Mouse (Mus musculus) MEL (cell line): ENCODE measurements around the gene Mapre3. TPM values are rescaled to one million over a fixed set of nuclear protein-coding genes. Genes with fewer than 3 reads are reported as not detected.
A peak's percentile ranks its signal among the peaks of the same experiment; 100 is the strongest.

Experiments
- DNase-seq: peaks from one replicate; pipeline ENCODE4 v3.0.0; 2011; ENCODE audit warnings: low read depth, low spot score
- H3K27ac ChIP-seq: 2 replicates; pipeline ENCODE4 v1.5.1; 2012; ENCODE audit warnings: low read depth, mild to moderate bottlenecking, control low read depth, low read length, moderate library complexity; ENCODE audit not compliant: control insufficient read depth
- H3K27me3 ChIP-seq, 2 experiments: fragments of 150-350 bp in 1 of 2; sonication (generic) in 1 of 2; 2 replicates each; pipeline ENCODE4 v1.6.1; 2012; ENCODE audit warnings: low read length in 2 of 2, mild to moderate bottlenecking in 2 of 2, improper control_type of control experiment in 1 of 2, moderate library complexity in 1 of 2; ENCODE audit not compliant: insufficient read depth in 2 of 2, control insufficient read depth in 1 of 2
- H3K36me3 ChIP-seq, 2 experiments: 2 replicates each; pipeline ENCODE4 v1.6.1; 2012 to 2014; ENCODE audit warnings: low read length in 2 of 2, improper control_type of control experiment in 1 of 2, inconsistent platforms in 1 of 2, mild to moderate bottlenecking in 1 of 2; ENCODE audit not compliant: insufficient read depth in 2 of 2, control insufficient read depth in 1 of 2
- H3K4me1 ChIP-seq, 2 experiments: fragments of 150-350 bp in 1 of 2; sonication (generic) in 1 of 2; 2 replicates each; pipeline ENCODE4 v1.6.1; 2012; ENCODE audit warnings: low read length in 2 of 2, improper control_type of control experiment in 1 of 2, mild to moderate bottlenecking in 1 of 2; ENCODE audit not compliant: insufficient read depth in 2 of 2, control insufficient read depth in 1 of 2
- H3K4me3 ChIP-seq, 2 experiments: fragments of 150-350 bp in 1 of 2; sonication (generic) in 1 of 2; 2 replicates each; pipeline ENCODE4 v1.5.1; 2012; ENCODE audit warnings: low read depth in 2 of 2, low read length in 2 of 2, mild to moderate bottlenecking in 2 of 2, moderate library complexity in 2 of 2, control low read depth in 1 of 2, improper control_type of control experiment in 1 of 2; ENCODE audit not compliant: control insufficient read depth in 1 of 2, insufficient read depth in 1 of 2
- H3K79me2 ChIP-seq: 2 replicates; pipeline ENCODE4 v1.6.1; 2012; ENCODE audit warnings: mild to moderate bottlenecking, low read length, moderate library complexity; ENCODE audit not compliant: control insufficient read depth, poor library complexity, insufficient read depth
- H3K9ac ChIP-seq: 2 replicates; pipeline ENCODE4 v1.6.1; 2012; ENCODE audit warnings: low read depth, mild to moderate bottlenecking, control low read depth, low read length, moderate library complexity; ENCODE audit not compliant: control insufficient read depth, poor library complexity, severe bottlenecking
- H3K9me3 ChIP-seq: fragments of 150-350 bp; sonication (generic); replicated peaks from 2 replicates; pipeline ENCODE4 v1.6.1; 2012; ENCODE audit warnings: mild to moderate bottlenecking, low read length, improper control_type of control experiment, moderate library complexity; ENCODE audit not compliant: insufficient read depth
- CHD1 ChIP-seq: IDR thresholded peaks from 2 replicates; pipeline ENCODE4 v1.6.1; 2012; ENCODE audit warnings: low read depth, mild to moderate bottlenecking, inconsistent platforms, low read length, improper control_type of control experiment
- E2F4 ChIP-seq: IDR thresholded peaks from 2 replicates; pipeline ENCODE4 v1.6.1; 2011; ENCODE audit warnings: low read depth, low read length, improper control_type of control experiment, borderline replicate concordance
- ETS1 ChIP-seq: IDR thresholded peaks from 2 replicates; pipeline ENCODE4 v1.6.1; 2012; ENCODE audit warnings: low read depth, mild to moderate bottlenecking, inconsistent platforms, low read length, improper control_type of control experiment, moderate library complexity
- GABPA ChIP-seq: IDR thresholded peaks from 2 replicates; pipeline ENCODE4 v1.6.1; 2012; ENCODE audit warnings: low read depth, mild to moderate bottlenecking, inconsistent platforms, low read length, improper control_type of control experiment, moderate library complexity
- GATA1 ChIP-seq: IDR thresholded peaks from 2 replicates; pipeline ENCODE4 v1.6.1; 2011; ENCODE audit warnings: low read depth, low read length, improper control_type of control experiment
- JUND ChIP-seq: IDR thresholded peaks from 2 replicates; pipeline ENCODE4 v1.6.1; 2011; ENCODE audit warnings: low read depth, mild to moderate bottlenecking, improper control_type of control experiment, low read length
- KAT2A ChIP-seq: conservative IDR thresholded peaks from 2 replicates; pipeline ENCODE4 v1.6.1; 2012; ENCODE audit warnings: low read depth, low read length, improper control_type of control experiment, inconsistent platforms
- MAX ChIP-seq: IDR thresholded peaks from 2 replicates; pipeline ENCODE4 v1.6.1; 2011; ENCODE audit warnings: low read length, improper control_type of control experiment
- MAZ ChIP-seq: IDR thresholded peaks from 2 replicates; pipeline ENCODE4 v1.6.1; 2012; ENCODE audit warnings: low read depth, mild to moderate bottlenecking, inconsistent platforms, low read length, improper control_type of control experiment
- MXI1 ChIP-seq: IDR thresholded peaks from 2 replicates; pipeline ENCODE4 v1.6.1; 2011; ENCODE audit warnings: mild to moderate bottlenecking, low read depth, low read length, improper control_type of control experiment
- MYB ChIP-seq: IDR thresholded peaks from 2 replicates; pipeline ENCODE4 v1.6.1; 2011; ENCODE audit warnings: mild to moderate bottlenecking, low read depth, low read length, improper control_type of control experiment
- MYC ChIP-seq: IDR thresholded peaks from 2 replicates; pipeline ENCODE4 v1.6.1; 2011; ENCODE audit warnings: low read depth, mild to moderate bottlenecking, low read length, improper control_type of control experiment, moderate library complexity
- NELFE ChIP-seq: IDR thresholded peaks from 2 replicates; pipeline ENCODE4 v1.6.1; 2011; ENCODE audit warnings: low read depth, low read length, improper control_type of control experiment
- NRF1 ChIP-seq: IDR thresholded peaks from 2 replicates; pipeline ENCODE4 v1.6.1; 2014; ENCODE audit warnings: low read depth, mild to moderate bottlenecking, inconsistent platforms, low read length, improper control_type of control experiment, moderate library complexity; ENCODE audit not compliant: poor library complexity, insufficient read depth, severe bottlenecking
- POLR2A ChIP-seq, 2 experiments: IDR thresholded peaks; 2 replicates each; pipeline ENCODE4 v1.6.1; 2011 to 2012; ENCODE audit warnings: low read length in 2 of 2, mild to moderate bottlenecking in 2 of 2, control low read depth in 1 of 2, improper control_type of control experiment in 1 of 2, low read depth in 1 of 2, moderate library complexity in 1 of 2; ENCODE audit not compliant: control insufficient read depth in 1 of 2, insufficient read depth in 1 of 2, poor library complexity in 1 of 2
- POLR2AphosphoS2 ChIP-seq: IDR thresholded peaks from 2 replicates; pipeline ENCODE4 v1.6.1; 2011; ENCODE audit warnings: low read length, improper control_type of control experiment
- RCOR1 ChIP-seq: IDR thresholded peaks from 2 replicates; pipeline ENCODE4 v1.6.1; 2012; ENCODE audit warnings: low read depth, mild to moderate bottlenecking, inconsistent platforms, low read length, improper control_type of control experiment
- SIN3A ChIP-seq: IDR thresholded peaks from 2 replicates; pipeline ENCODE4 v1.6.1; 2012; ENCODE audit warnings: low read length, improper control_type of control experiment, inconsistent platforms
- TBP ChIP-seq: IDR thresholded peaks from 2 replicates; pipeline ENCODE4 v1.8.0; 2011; ENCODE audit warnings: low read depth, low read length, improper control_type of control experiment
- TCF12 ChIP-seq: IDR thresholded peaks from 2 replicates; pipeline ENCODE4 v1.6.1; 2014; ENCODE audit warnings: low read depth, mild to moderate bottlenecking, inconsistent platforms, low read length, improper control_type of control experiment, moderate library complexity
- UBTF ChIP-seq: IDR thresholded peaks from 2 replicates; pipeline ENCODE4 v1.6.1; 2012; ENCODE audit warnings: low read depth, mild to moderate bottlenecking, inconsistent platforms, low read length, improper control_type of control experiment, moderate library complexity, borderline replicate concordance; ENCODE audit not compliant: insufficient read depth
- USF1 ChIP-seq: IDR thresholded peaks from 2 replicates; pipeline ENCODE4 v1.6.1; 2014; ENCODE audit warnings: low read depth, mild to moderate bottlenecking, inconsistent platforms, low read length, improper control_type of control experiment, moderate library complexity
- ZC3H11A ChIP-seq: IDR thresholded peaks from 2 replicates; pipeline ENCODE4 v1.6.1; 2012; ENCODE audit warnings: low read depth, mild to moderate bottlenecking, inconsistent platforms, low read length, improper control_type of control experiment
- ZMIZ1 ChIP-seq: IDR thresholded peaks from 2 replicates; pipeline ENCODE4 v1.6.1; 2012; ENCODE audit warnings: low read depth, mild to moderate bottlenecking, inconsistent platforms, low read length, improper control_type of control experiment, moderate library complexity
- polyA plus RNA-seq, 2 experiments: library from polyadenylated mRNA; stranded (reverse) in 1 of 2; unstranded in 1 of 2; fragments of >175 nt in 1 of 2; fragments of >200 nt in 1 of 2; gene quantifications; 2 replicates each; pipeline versions ENCODE4 v1.2.1 to v1.2.4; 2012; ENCODE audit warnings: low replicate concordance in 2 of 2, low read depth in 1 of 2; ENCODE audit not compliant: insufficient read length in 2 of 2, insufficient read depth in 1 of 2, missing spikeins in 1 of 2
- total RNA-seq: library from RNA; depleted of rRNA; stranded (reverse); fragments of 300-350 nt; gene quantifications from 2 replicates; pipeline ENCODE4 v1.2.3, GENCODE M21; 2012

The Mapre3 gene
- total and polyA plus RNA-seq, 3 experiments: 0.04 to 0.81 TPM; not detected in 1

DNA sequence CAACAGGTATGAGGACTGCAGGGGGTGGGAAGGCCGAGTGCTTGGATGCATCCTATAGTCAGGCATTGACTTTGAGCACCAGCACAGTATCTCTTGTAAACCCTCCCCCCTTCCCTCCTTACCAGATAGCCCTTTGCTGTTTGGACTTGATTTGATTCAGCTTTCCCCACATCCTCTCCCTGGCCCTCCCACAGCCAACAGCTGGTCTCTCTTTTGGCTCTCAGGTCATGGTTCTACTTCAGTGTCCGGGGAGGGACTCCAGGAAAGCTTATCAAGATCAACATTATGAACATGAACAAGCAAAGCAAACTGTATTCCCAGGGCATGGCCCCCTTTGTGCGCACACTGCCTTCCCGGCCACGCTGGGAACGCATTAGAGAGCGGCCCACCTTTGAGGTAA lies 75.9 kb downstream of the Mapre3 start:
- no peak overlapping the region for H3K4me3 ChIP-seq
- no peak overlapping the region for H3K27ac ChIP-seq
- no peak for TF ChIP-seq GATA1
- no peak for TF ChIP-seq E2F4
- no peak for DNase-seq
- H3K79me2 ChIP-seq: peaks cover 5% of the 10 kb centered on the region; the same call in 1 of the 2 replicates
- no peaks in the 10 kb centered on the region for H3K27me3 ChIP-seq
- H3K9ac ChIP-seq: no peak overlapping the region
- no peaks in the 10 kb centered on the region for H3K9me3 ChIP-seq
- peaks cover 0 to 12% of the 10 kb centered on the region in 2 experiments; a peak in 2 of 4 replicates for H3K36me3 ChIP-seq
- H3K4me1 ChIP-seq: peaks cover 0 to 10% of the 10 kb centered on the region in 2 experiments; a peak in 2 of 4 replicates

DNA sequence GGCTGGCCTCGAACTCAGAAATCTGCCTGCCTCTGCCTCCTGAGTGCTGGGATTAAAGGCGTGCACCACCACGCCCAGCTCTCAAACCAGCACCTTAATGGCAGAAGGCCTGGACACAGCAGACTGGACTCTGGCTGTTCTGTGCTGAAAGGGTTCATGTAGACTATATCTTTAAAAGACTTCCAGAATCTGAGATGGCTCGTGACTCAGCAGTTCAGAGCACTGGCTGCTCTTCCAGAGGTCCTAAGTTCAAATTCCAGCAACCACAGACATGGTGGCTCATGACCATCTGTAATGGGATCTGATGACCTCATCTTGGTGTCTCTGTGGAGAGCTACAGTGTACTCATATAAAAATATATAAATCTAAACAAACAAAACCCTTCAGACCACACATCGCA lies 87.4 kb downstream of the Mapre3 start:
- H3K4me1 ChIP-seq: peaks cover 0 to 7% of the 10 kb centered on the region in 2 experiments; a peak in 3 of 4 replicates
- no peak for TF ChIP-seq POLR2A (IDR thresholded peaks at IDR 0.05; ENCODE audit: control insufficient read depth in 1 of 2, insufficient read depth in 1 of 2, low read depth in 1 of 2, low read length in 2 of 2, poor library complexity in 1 of 2)
- TF ChIP-seq ZMIZ1: peak; percentile 57; the same call in 1 of the 2 replicates
- TF ChIP-seq, all 39 proteins: peak for 1
- peaks cover 11 to 13% of the 10 kb centered on the region in 2 experiments for H3K36me3 ChIP-seq

DNA sequence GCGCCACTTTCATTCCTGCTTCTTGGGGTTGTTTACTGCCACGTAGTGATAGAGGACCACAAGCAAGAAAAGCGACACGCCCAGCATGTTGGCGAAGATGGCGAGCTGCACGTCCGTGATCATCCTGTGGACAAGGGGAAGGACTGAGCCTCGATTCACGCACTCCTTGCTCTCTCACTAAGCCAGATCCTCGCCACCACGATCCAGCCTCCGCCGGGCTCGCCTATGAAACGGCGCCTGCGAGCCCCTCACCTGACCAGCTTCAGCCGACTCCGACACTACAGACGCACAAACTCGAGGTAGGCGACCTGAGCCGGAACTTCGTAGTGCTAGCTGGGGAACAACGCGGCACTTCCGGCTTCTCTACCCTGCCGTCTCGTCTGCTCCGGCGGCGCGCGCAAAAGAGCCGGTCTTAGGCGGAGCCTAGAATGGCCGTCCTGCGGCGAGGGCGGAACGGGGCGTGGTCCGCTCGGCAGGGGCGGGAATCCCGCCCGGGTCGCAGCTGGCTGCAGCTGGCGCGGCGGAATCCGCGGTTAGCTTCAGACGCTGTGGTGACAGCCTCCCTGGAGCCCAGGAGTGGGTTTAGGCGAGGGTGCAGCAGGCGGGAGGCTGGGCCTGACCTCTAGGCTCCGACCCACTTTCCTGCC lies 93.1 kb downstream of the Mapre3 start, which contains the start of gene Ost4:
TSS of gene Ost4 (minus strand) at position 376 of the 647 bp plus-strand sequence.
- Histone ChIP-seq H3K4me3 (peak within 1 kb of the TSS; percentile 76 to 77), H3K9me3 (no peaks in the 10 kb centered on the region), H3K27me3 (no peaks in the 10 kb centered on the region), H3K79me2 (peaks cover 18% of the 10 kb centered on the region), H3K27ac (peak within 1 kb of the TSS; percentile 52), H3K9ac (peak within 1 kb of the TSS; percentile 73), H3K36me3 (peaks cover 4 to 8% of the 10 kb centered on the region in 2 experiments), H3K4me1 (peaks cover 3 to 20% of the 10 kb centered on the region in 2 experiments; a peak in 3 of 4 replicates)
- DNase-seq: peak; percentile 99
- TF ChIP-seq POLR2A (IDR thresholded peaks at IDR 0.05; ENCODE audit: control insufficient read depth in 1 of 2, insufficient read depth in 1 of 2, low read depth in 1 of 2, low read length in 2 of 2, poor library complexity in 1 of 2): peak; percentile 98
- peak; percentile 92 for TF ChIP-seq MXI1
- peak; percentile 49 for TF ChIP-seq TCF12
- TF ChIP-seq GATA1: no peak
- no peak; the same call in 1 of the 2 replicates for TF ChIP-seq KAT2A
- peak; percentile 28; the same call in 1 of the 2 replicates for TF ChIP-seq GABPA
- no peak for TF ChIP-seq UBTF
- TF ChIP-seq JUND: no peak
- TF ChIP-seq NRF1: peak; percentile 78
- TF ChIP-seq E2F4: peak; percentile 89; the same call in 1 of the 2 replicates
- TF ChIP-seq ETS1: peak; percentile 75
- TF ChIP-seq ZC3H11A: no peak
- no peak for TF ChIP-seq RCOR1
- TF ChIP-seq CHD1: no peak
- peak; percentile 30; the same call in 1 of the 2 replicates for TF ChIP-seq MAZ
- TF ChIP-seq MYB: no peak
- peak; percentile 30; the same call in 1 of the 2 replicates for TF ChIP-seq USF1
- TF ChIP-seq TBP: peak; percentile 88
- peak; percentile 96 for TF ChIP-seq ZMIZ1
- peak; percentile 96 for TF ChIP-seq SIN3A
- peak; percentile 59 for TF ChIP-seq MAX
- TF ChIP-seq NELFE: peak; percentile 99
- TF ChIP-seq POLR2AphosphoS2: peak; percentile 99
- TF ChIP-seq MYC: peak; percentile 79; the same call in 1 of the 2 replicates

More for the DNA sequence above, 87.4 kb downstream of the Mapre3 start:
- Histone ChIP-seq H3K9ac (no peak overlapping the region), H3K27me3 (no peaks in the 10 kb centered on the region), H3K4me3 (no peak overlapping the region), H3K9me3 (no peaks in the 10 kb centered on the region), H3K79me2 (peaks cover 12% of the 10 kb centered on the region), H3K27ac (no peak overlapping the region)
- no peak for DNase-seq
